Mouse (Mus musculus): ENCODE results near the gene Wdr6. TPM values are rescaled to one million over a fixed set of nuclear protein-coding genes. Genes with fewer than 3 reads are reported as not detected.

Gene Wdr6
- total RNA-seq, 4 experiments from 2014 or later: 12.9 to 18.1 (median 17.0) TPM

DNA sequence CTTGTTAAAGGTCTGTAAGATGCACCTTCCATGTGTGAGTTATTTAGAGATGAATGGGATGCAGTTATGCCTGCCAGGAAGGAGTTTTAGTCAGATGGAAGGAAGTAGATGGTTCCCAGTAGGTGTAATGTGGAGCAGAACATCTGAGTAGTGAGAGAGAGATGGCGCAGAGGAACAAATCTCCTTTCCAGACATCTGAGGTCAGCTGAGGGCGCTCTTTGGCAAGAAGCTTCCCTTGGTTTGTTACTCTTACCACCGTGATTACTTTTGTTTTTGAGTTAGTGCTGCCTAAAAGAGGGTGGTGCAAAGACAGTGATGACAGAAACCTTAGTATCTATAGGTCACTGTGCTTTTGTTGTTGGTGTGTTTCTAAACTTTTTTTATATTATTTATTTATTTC, 53.1 kb downstream of the Wdr6 start:
- DNase-seq (ENCODE audit: low spot score): no peak

DNA sequence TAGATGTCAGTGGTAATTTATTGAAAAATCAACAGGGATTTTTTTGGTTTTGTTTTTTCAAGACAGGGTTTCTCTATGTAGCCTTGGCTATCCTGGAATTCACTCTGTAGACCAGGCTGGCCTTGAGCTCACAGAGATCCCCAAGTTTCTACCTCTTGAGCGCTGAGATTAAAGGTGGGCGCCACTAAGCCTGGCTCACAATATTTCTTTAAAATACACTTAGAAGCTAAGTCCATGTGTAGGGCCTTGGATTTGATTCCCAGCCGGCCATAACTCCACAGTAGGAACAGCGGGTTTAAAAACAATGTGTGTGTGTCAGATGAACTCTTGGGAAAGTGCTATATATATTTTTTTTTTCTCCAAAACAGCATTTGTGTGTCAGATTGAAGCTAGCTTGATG, 55.2 kb downstream of the Wdr6 start:
- DNase-seq (ENCODE audit: low spot score): no peak

Small RNAs within 50 kb of the gene (microRNA-seq; reads per million reads assigned to microRNA genes)
- not detected for gene Gm24083
- not detected for gene Mir191
- gene Mir425: 794 reads per million, percentile 79 among the genes with 10 or more reads in this experiment

Other genes starting within 250 kb of the Wdr6 start
- gene Gpx1, start 239.8 kb downstream of the Wdr6 start, total RNA-seq (2022): 100 to 1,000 TPM in 1 of 4 experiments, 10 to 100 TPM in 3; 67.6 to 101 (median 81.7) TPM
- 10 to 100 TPM; 77.0 to 83.3 (median 79.8) TPM for gene Usp4, start 230.9 kb downstream of the Wdr6 start, total RNA-seq (2022)
- gene 1700102P08Rik, start 185.9 kb downstream of the Wdr6 start, total RNA-seq (2022): 1 to 10 TPM in 2 of 4 experiments, under 1 TPM in 2; 0.73 to 1.5 (median 1.1) TPM
- not detected for gene Ccdc36, start 150.3 kb downstream of the Wdr6 start, total RNA-seq (2022)
- not detected for gene BC048562, start 142.3 kb downstream of the Wdr6 start, total RNA-seq (2022)
- 10 to 100 TPM; 21.3 to 28.3 (median 26.7) TPM for gene Ccdc71, start 118.2 kb downstream of the Wdr6 start, total RNA-seq (2022)
- 1 to 10 TPM; 3.9 to 6.7 (median 5.8) TPM for gene Klhdc8b, start 117.2 kb downstream of the Wdr6 start, total RNA-seq (2022)
- 100 to 1,000 TPM; 342 to 366 (median 351) TPM for gene Lamb2, start 99.0 kb downstream of the Wdr6 start, total RNA-seq (2022)
- 100 to 1,000 TPM in 3 of 4 experiments, 10 to 100 TPM in 1; 92.9 to 109 (median 102) TPM for gene Usp19, start 88.1 kb downstream of the Wdr6 start, total RNA-seq (2022)
- 10 to 100 TPM; 76.7 to 84.2 (median 80.1) TPM for gene Qars, start 71.0 kb downstream of the Wdr6 start, total RNA-seq (2022)
- 10 to 100 TPM; 55.6 to 70.2 (median 61.7) TPM for gene Qrich1, start 61.9 kb downstream of the Wdr6 start, total RNA-seq (2022)
- 10 to 100 TPM; 44.3 to 53.5 (median 47.9) TPM for gene Impdh2, start 18.5 kb downstream of the Wdr6 start, total RNA-seq (2022)
- 10 to 100 TPM; 78.5 to 86.3 (median 81.1) TPM for gene Ndufaf3, start 11.3 kb downstream of the Wdr6 start, total RNA-seq (2022)
- 10 to 100 TPM; 16.9 to 26.8 (median 24.1) TPM for gene Dalrd3, start 8.9 kb downstream of the Wdr6 start, total RNA-seq (2022)
- gene P4htm, start 18.9 kb upstream of the Wdr6 start, total RNA-seq (2022): 10 to 100 TPM; 13.0 to 23.5 (median 14.6) TPM
- 10 to 100 TPM; 41.7 to 50.7 (median 49.6) TPM for gene Arih2, start 70.6 kb upstream of the Wdr6 start, total RNA-seq (2022)
- gene Slc25a20, start 83.3 kb upstream of the Wdr6 start, total RNA-seq (2022): 100 to 1,000 TPM; 189 to 257 (median 218) TPM
- gene Prkar2a, start 110.6 kb upstream of the Wdr6 start, total RNA-seq (2022): 10 to 100 TPM; 80.5 to 91.0 (median 88.1) TPM
- gene Ip6k2, start 205.1 kb upstream of the Wdr6 start, total RNA-seq (2022): 10 to 100 TPM; 13.7 to 24.9 (median 21.2) TPM
- 1 to 10 TPM; 7.4 to 9.2 (median 8.0) TPM for gene Nckipsd, start 229.6 kb upstream of the Wdr6 start, total RNA-seq (2022)
- gene Celsr3, start 247.6 kb upstream of the Wdr6 start, total RNA-seq (2022): under 1 TPM in 3 of 4 experiments, not detected in 1; 0.03 to 0.32 (median 0.28) TPM

Data from heart, adult 8-10 months (tissue).